18 mouse cellular contexts compared by ENCODE assay signal in the genomic region with DNA sequence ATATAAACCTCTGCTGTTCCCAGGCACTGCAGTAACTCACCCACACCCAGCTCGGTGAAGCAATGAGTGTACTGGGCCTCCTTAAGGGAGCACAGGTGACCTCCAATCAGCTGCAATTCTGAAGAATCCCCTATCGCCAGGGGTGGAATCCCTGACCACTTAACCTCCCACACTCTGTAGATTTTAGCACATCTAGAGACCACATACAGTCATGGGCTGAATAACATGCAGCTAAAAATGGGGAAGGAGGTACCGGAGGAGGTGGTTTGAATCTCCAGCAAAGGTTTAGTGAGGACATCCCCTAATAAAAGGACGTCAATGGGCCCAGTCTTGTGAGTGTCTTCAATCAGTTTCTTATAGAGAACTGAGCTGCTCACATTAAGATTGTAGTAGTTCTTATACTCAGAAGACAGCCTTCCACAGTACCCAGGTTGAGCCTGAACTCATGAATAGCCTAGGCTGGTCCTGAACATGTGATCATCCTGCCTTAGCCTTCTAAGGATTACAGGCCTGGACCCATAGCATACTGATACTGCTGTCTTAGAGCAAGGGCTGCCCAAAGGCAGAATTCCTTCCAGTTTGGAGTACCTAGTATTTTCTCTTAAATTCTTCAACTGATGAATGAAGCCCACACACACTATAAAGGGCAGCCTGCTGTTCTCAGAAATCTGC.
"Had no signal": no experiment of that assay in that cellular context is flagged by ENCODE, and none has a peak within 500 bp of the region (broad histone marks: within the 10 kb centered on the region; RNA-seq: fewer than 3 reads in every experiment).

No protein-coding gene starts in this region.

- H3K27me3 ChIP-seq: intestine, embryonic 15.5 days; liver, embryonic 15.5 days; megakaryocyte, embryonic 14.5 days; midbrain, embryonic 12.5 days; neural tube, embryonic 12.5 days; stomach, embryonic 15.5 days had no signal

- H3K9me3 ChIP-seq: intestine, embryonic 15.5 days; limb, embryonic 10.5 days; liver, embryonic 15.5 days; midbrain, embryonic 12.5 days; neural tube, embryonic 12.5 days; stomach, embryonic 15.5 days had no signal

- H3K4me2 ChIP-seq: intestine, embryonic 15.5 days; liver, embryonic 11.5 days; liver, embryonic 15.5 days; midbrain, embryonic 12.5 days; neural tube, embryonic 12.5 days; stomach, embryonic 15.5 days had no signal

- H3K4me1 ChIP-seq: intestine, embryonic 15.5 days; limb, embryonic 10.5 days; neural tube, embryonic 12.5 days; stomach, embryonic 15.5 days had no signal

- H3K27ac ChIP-seq: intestine, embryonic 15.5 days; left cerebral cortex, adult 2 months; limb, embryonic 10.5 days; liver, embryonic 15.5 days; midbrain, embryonic 12.5 days; neural tube, embryonic 12.5 days; stomach, embryonic 15.5 days had no signal

- H3K4me3 ChIP-seq: intestine, embryonic 15.5 days; left cerebral cortex, adult 2 months; limb, embryonic 10.5 days; liver, embryonic 15.5 days; megakaryocyte, embryonic 14.5 days; midbrain, embryonic 12.5 days; myocyte; neural tube, embryonic 12.5 days; stomach, embryonic 15.5 days had no signal

- H3K36me3 ChIP-seq: intestine, embryonic 15.5 days; limb, embryonic 10.5 days; liver, embryonic 15.5 days; midbrain, embryonic 12.5 days; neural tube, embryonic 12.5 days; stomach, embryonic 15.5 days had no signal

- H3K9ac ChIP-seq: intestine, embryonic 15.5 days; liver, embryonic 15.5 days; midbrain, embryonic 12.5 days; neural tube, embryonic 12.5 days; stomach, embryonic 15.5 days had no signal

- DNase-seq: kidney, adult 18-20 months; kidney, postnatal 10 days; lung, adult 2 months; lung, postnatal 36 days; retina, postnatal 1 day; right cerebral cortex, postnatal 4 days; thymus, postnatal 36 days had no signal

- ATAC-seq: intestine, embryonic 15.5 days; lung, postnatal 0 days had no signal
